Mouse (Mus musculus) heart, postnatal 14 days (tissue): ENCODE data around the gene Cdk5rap3. TPM values are rescaled to one million over a fixed set of nuclear protein-coding genes. Genes with fewer than 3 reads are reported as not detected.

ENCODE experiments used
- DNase-seq, 2 experiments: peaks; one replicate each; pipeline ENCODE4 v3.0.0; 2021 to 2022
- intact Hi-C: fragments of 180-260 bp; cut with DNase I; formaldehyde crosslinking; loops from one replicate; pipeline ENCODE4 v1.15.1; 2025
- long read RNA-seq, 2 experiments: library from polyadenylated mRNA; stranded (forward); transcript quantifications; one replicate each; pipeline ENCODE4 v2.0.0; 2021
- total RNA-seq, 2 experiments: library from RNA; stranded (reverse); gene quantifications; 2 replicates each; pipeline ENCODE4 v1.2.3; 2021

Cdk5rap3 gene
- total RNA-seq = 10 to 100 TPM; 22.3 to 23.3 TPM
- long read RNA-seq, experiment 1, transcript Cdk5rap3-201 (14 exons, 2,250 nt) = major isoform, 92 of 101 reads
- long read RNA-seq, experiment 1, partial matches to known transcripts = 5 of 101 reads
- long read RNA-seq, experiment 1, other reads (novel, unspliced or antisense) = 4 of 101 reads
- long read RNA-seq, experiment 2, transcript Cdk5rap3-201 (14 exons, 2,250 nt) = major isoform, 104 of 118 reads
- long read RNA-seq, experiment 2, partial matches to known transcripts = 6 of 118 reads
- long read RNA-seq, experiment 2, other reads (novel, unspliced or antisense) = 8 of 118 reads

DNA sequence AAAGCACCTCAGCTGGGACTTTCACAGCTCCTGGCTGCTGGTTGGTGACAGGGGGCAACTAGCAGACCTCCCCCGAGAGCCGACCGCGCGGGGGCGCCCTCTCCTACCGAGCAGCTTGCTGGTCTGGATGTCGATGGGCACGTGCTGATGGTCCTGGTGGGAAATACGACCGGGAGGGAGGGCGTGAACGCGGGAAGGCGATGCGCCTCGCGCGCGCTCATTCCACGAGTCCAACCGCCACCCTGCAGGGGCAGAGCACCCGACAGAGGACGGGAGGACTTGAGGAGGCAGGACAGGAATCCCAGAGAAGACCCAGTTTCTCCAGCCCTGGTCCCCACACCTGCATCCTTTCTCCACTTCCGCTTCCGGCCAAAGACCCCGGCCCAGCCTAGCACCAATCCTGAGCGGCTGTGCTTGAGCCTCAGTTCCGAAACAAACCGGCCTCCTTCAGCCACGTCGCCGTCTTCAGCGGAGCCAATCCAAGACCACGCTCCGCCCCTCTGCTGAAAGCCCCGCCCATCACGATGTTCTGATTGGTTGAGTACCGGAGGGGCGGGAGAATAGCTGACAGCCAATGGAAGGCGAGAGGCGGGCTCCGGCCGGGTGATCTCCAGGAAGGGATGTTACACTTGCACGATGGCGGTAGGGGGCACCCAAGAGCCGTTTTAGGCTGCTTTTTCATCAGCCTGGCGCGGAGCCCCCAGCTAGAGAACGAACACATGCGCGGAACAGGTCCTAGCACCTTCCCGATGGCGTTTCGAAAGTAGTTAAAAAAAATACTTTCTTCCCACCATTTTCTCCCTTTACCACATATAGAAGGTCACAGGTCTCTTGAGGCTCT, at the start of gene Cdk5rap3:
Gene Cdk5rap3 (minus strand): TSS at position 453 of the 841 bp plus-strand sequence.
- DNase-seq = peak; percentile 99
- intact Hi-C loops = loop anchor here (2.0 kb wide), 2 partner anchors 23 to 111 kb away; no protein-coding TSS in a partner anchor

DNA sequence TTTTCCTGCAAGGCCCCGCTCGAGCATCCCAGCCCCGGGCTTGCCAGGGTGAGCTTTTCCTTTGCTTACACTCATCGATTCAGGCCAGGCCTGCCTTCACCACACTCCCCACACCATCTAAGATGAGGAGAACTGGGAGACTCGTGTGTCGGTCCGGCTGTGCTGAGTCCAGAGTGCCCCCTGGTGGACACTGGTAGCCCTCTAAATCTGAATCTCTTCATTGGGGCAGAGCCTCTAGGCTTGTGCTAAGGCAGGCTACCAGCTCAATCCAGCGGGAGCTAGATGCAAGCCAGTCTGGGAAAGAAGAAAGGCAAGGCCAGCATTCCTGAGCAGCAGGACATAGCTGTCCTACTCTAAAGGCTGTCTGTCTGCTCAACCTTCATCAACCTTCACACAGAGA, 47.3 kb upstream of the Cdk5rap3 start:
- DNase-seq = peak; percentile 90 to 94
- intact Hi-C loops = loop anchor here (5.0 kb wide), 1 partner anchor 96 kb away; no protein-coding TSS in a partner anchor

DNA sequence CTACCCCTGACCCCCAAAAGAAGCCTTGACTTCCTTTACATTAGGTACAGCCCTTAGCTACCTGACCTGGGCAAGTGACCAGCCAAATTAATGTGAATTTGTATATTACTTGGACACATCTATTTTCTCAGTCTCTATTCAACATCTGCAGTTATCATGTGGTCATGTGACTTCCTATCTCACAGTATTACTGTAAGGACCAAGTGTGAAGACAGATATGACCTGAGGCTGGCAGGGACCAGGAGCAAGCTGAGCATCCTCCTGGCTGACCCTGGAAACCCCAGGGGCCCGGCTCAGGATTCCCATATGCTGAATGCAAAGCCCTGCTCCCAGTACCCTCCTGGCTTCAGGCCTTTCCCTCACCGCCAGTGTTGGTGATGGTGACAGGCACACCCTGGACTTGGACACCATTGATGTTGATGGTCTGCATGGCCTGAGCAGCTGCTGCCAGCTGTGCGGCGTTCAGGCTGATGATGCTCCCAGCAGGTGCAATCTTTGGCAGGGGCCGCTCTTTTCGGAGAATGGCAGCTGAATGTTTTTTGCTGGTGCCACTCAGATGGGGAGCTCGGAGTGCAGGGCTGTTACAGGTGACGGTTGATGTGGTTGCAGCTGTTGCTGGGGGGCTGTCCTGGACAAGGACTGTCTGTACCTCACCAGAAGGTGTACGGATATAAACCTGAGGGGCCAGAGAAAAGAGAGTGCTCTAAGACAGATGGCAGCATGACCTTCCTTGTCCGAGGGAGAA, 40.9 kb upstream of the Cdk5rap3 start:
- intact Hi-C loops = no loop called here

DNA sequence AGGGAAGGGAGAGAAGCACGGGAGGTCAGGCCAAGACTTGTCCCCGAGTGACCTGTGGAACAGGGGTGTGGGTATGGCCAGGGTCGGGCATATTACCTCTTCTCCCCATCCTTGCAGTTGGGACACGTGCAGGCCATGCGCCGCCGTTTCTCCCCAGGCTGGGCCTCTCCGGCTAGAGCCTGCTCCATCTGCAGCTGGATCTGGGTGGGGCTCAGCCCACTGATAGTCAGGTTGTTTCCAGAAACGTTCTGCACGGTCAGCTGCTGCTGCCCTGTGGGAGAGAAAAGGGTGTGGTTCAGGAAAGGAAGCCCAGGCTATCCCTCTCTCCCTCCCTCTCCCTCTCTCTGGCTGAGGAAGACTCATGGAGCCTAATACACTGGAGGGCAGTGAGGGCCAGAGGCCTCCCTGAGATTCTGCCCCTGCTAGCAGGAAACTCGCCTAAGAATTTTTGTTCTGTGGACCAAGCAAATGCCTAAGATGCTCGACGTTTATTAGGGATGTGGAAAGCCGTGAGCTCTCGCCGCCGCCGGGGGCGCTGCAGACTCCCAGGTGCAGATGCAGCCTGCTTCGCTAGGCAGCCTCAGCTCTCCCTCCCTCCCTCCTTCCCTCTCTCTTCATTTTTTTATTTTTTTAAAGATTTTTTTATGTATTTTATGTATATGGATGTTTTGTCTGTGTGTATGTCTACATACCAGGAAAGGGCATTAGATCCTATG, 39.9 kb upstream of the Cdk5rap3 start:
- intact Hi-C loops = no loop called here
- DNase-seq = no peak

More for the DNA sequence above, 40.9 kb upstream of the Cdk5rap3 start:
- DNase-seq = no peak

- DNase-seq = no peak
- intact Hi-C loops = no loop called here
These were observed 38.8 kb upstream of the Cdk5rap3 start for GRCm38 (mm10) chr11:96955094-96955493.

DNA sequence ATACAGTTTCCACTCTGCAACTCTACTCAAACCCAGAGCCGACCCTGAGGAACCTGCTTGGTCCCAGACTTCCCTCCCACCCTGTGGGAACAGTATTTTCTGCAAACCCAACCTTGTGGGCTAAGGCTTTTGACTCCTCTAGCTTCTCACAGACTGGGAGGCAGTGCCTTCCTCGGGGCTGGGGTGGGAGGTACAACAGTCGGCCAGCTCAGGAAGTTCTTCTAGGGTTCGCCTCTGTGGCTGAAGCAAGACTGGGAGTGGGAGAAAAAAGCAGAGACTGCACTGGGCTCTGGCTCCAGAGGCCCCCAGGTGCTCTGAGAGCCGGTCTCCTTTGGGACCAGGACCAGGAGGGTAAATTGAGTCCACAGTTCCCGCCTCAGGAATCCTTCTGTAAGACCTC, 36.6 kb upstream of the Cdk5rap3 start:
- intact Hi-C loops = no loop called here
- DNase-seq = no peak

GRCm38 (mm10) chr11:96952426-96952825, 36.1 kb upstream of the Cdk5rap3 start:
- no peak for DNase-seq
- intact Hi-C loops = no loop called here

- intact Hi-C loops = no loop called here
- no peak for DNase-seq
These were observed 34.5 kb upstream of the Cdk5rap3 start for GRCm38 (mm10) chr11:96950767-96951166.

DNA sequence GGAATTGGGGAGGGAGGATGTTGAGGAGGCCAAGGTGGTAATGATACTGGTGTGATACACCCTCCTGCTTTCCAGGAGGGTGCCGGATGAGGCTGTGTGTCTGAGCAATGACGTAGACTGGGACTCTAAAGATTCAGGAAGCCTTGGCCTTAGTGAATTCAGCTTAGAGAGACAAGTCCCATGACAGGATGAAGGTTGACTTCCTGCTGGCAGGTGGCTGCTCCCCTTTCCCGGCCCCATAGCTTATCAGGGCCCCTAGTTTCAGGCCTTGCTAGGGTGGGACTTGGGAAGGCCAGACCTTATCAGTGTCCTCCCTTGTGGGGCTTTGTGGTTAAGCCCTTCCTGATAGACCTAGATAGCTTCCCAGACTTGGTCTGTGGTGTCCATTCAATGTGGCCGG, 31.6 kb upstream of the Cdk5rap3 start:
- DNase-seq = no peak
- intact Hi-C loops = no loop called here

DNA sequence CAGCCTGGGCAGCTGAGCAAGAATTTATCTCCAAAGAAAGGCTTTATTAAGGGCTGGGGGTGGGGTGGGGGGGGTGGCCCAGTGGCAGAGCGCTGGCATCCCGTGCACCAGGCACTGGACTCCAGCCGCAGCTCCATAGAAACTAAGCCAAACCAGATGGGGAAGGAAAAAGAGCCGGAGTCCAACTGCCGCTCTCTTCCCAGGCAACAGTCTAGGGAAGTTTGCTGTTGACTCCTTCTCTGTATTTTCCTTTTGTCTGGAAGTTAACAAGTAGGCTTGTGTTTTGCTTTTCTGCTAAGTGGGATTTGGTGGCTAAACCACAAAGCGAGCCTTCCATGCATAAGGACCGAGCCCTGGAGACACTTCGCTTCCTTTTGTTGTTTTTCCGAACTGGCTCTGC, 30.2 kb upstream of the Cdk5rap3 start:
- intact Hi-C loops = no loop called here
- no peak for DNase-seq

DNA sequence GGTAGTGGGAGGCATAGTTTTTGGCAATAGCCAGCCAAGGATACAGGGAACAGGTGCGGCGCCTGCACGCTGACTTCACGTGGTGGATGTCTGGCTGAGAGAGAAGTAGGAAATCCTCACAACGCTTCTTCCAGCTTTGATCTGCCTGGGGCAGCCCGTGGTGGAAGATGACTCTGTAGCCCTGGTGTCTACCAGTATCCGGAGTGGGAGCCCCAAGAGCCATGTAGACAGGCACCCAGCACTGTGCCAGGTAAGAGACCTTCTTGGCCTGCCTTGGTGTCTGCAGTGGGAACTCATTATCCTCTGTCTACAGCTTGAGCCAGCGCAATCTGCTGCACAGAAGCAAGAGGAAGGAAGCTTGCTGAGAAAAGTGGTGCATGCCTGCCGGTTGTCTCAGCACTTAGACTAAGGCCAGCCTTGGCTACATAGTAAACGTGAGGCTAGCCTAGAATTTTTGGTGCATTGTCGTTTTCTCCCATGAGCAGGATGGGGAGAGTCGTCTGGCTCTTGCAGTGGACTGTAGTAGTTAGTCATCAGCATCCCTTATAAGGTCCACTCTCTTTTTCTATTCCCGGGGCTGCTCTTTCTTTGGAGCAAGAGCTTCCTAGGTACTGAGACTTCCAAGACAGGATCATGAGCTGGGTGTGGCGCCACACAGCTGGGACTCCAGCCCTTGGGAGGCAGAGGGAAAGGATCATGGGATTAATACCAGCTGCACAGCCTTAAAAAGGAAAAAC, 28.7 kb upstream of the Cdk5rap3 start:
- intact Hi-C loops = no loop called here
- no peak for DNase-seq

- intact Hi-C loops = no loop called here
- DNase-seq = peak; percentile 85 to 90
These were observed 27.5 kb upstream of the Cdk5rap3 start, which contains the start of gene Pnpo for GRCm38 (mm10) chr11:96943746-96944304. Pnpo (minus strand) TSS chr11:96943986.

DNA sequence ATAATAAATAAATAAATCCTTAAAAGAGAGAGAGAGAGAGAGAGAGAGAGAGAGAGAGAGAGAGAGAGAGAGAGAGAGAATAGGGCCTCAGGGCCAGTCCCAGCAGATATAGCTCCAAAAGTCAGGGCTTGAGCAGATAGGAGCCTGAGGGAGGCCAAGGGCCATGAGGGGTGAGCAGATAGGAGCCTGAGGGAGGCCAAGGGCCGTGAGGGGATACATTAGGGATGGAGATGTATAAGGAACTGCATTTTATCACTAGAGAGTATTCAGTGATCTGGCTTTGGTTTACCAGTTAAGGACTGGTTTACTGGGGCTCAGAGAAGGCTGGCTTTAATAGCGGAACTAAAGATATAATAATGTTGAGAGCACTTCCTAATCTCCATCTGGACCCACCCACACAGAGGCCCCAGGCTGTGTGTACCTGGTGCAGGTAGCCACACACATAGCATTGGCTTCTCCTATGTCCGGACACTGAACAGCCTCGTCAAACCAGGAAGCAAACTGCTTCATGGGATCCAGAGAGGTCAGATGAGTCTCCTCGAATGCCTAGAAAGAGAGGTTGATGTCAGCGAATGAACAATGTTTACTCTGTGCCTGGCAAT, 25.8 kb upstream of the Cdk5rap3 start:
- intact Hi-C loops = no loop called here
- DNase-seq = no peak

GRCm38 (mm10) chr11:96940578-96941465, 24.5 kb upstream of the Cdk5rap3 start:
- DNase-seq = no peak

GRCm38 (mm10) chr11:96938426-96938800, 22.1 kb upstream of the Cdk5rap3 start:
- intact Hi-C loops = loop anchor here (2.0 kb wide), 1 partner anchor 22 kb away; the partner anchor contains the start of gene Cdk5rap3
- no peak for DNase-seq

More at GRCm38 (mm10) chr11:96940578-96941465, 24.5 kb upstream of the Cdk5rap3 start:
- intact Hi-C loops = no loop called here

DNA sequence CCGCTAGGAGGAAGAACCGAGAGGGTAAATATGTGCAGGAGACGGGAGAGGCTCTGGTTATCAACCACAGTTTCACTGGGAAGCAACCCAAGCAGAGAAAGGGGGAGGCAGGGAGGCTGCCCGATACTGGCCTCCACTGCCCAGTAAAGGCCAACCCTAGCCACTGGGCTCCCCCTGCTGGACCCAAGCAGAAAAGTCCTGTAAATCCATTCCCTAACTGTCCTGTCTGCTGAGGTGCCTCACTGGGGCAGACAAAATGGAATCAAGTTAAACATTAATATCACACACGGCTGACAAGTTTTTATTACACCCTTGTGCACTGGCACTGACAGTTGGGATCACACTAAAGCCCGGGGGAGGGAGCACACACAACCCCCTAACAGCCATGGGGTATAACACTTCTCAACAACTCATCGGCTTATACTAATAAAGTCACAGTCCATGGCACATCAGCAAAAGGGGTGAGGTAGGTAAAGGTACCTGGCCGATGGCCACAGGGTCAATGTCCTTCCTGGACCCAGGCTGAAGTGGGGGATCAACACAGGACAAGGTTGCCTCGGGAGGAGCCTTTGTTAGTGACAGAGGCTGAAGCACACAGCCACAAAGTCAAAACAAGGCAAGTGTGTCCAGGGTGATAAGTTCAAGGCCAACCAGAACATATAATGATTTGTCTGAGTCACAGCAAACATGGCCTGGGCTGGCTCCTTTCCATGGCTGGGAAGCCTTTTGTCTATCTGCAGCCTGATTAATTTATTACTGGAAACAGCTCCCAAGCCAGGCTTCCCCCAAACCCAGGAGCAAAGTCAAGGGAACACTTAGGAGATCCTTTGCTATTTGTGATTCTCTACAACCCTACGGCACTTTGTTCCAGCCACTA, 21.5 kb upstream of the Cdk5rap3 start:
- peak; percentile 64 to 73 for DNase-seq
- intact Hi-C loops = loop anchor here (2.0 kb wide), 1 partner anchor 21 kb away; the partner anchor contains the start of gene Cdk5rap3
